Mouse (Mus musculus): Measurements from ENCODE around the gene Elf4.

GRCm38 (mm10) chrX:48454495-48454878, 8.4 kb downstream of the Elf4 start:
- TF ChIP-seq CTCF (conservative IDR thresholded peaks at IDR 0.05 in 1 of 2, IDR thresholded peaks at IDR 0.05 in 1 of 2; ENCODE audit: low read depth in 2 of 2, low read length in 2 of 2): no peak
- TF ChIP-seq POLR2A (IDR thresholded peaks at IDR 0.05; ENCODE audit: low read depth, low read length): no peak
- no peak for TF ChIP-seq CHD1 (IDR thresholded peaks at IDR 0.05; ENCODE audit: low read depth, low read length)
- TF ChIP-seq CHD2 (IDR thresholded peaks at IDR 0.05; ENCODE audit: low read length): no peak
- TF ChIP-seq TCF12 (IDR thresholded peaks at IDR 0.05; ENCODE audit: low read depth, low read length): no peak
